Mouse (Mus musculus) lung, postnatal 25 days (tissue): ENCODE data around the gene Ldlr.
"Not testable (repeated sequence)": the region's sequence is repeated elsewhere in the genome, so short reads cannot be mapped to it uniquely, and the experiment has no call there.

Source experiments
- DNase-seq: peaks from one replicate; pipeline ENCODE4 v3.0.0; 2022; ENCODE audit warnings: low spot score

Ldlr gene

GRCm38 (mm10) chr9:21723377-21724146 lies at the start of gene Ldlr:
Ldlr (plus strand) TSS chr9:21723483.
- peak; percentile 92 for DNase-seq

- no peak for DNase-seq
Measured at GRCm38 (mm10) chr9:21677706-21678105, 45.6 kb upstream of the Ldlr start.

GRCm38 (mm10) chr9:21680448-21680847 lies 42.8 kb upstream of the Ldlr start:
- no peak for DNase-seq

- DNase-seq = no peak
Measured at GRCm38 (mm10) chr9:21682827-21683226, 40.5 kb upstream of the Ldlr start.

- DNase-seq = no peak
Measured at GRCm38 (mm10) chr9:21683897-21684296, 39.4 kb upstream of the Ldlr start.

GRCm38 (mm10) chr9:21688554-21688953 lies 34.7 kb upstream of the Ldlr start:
- DNase-seq = no peak

GRCm38 (mm10) chr9:21690031-21690430 lies 33.3 kb upstream of the Ldlr start:
- no peak for DNase-seq

- DNase-seq = peak; percentile 18
Measured at GRCm38 (mm10) chr9:21691862-21692261, 31.4 kb upstream of the Ldlr start.

- DNase-seq = no peak
Measured at GRCm38 (mm10) chr9:21692491-21692890, 30.8 kb upstream of the Ldlr start.

GRCm38 (mm10) chr9:21694071-21694470 lies 29.2 kb upstream of the Ldlr start:
- DNase-seq = no peak

GRCm38 (mm10) chr9:21695229-21695792 lies 28.0 kb upstream of the Ldlr start:
- no peak for DNase-seq

- no peak for DNase-seq
Measured at GRCm38 (mm10) chr9:21697121-21697520, 26.2 kb upstream of the Ldlr start.

GRCm38 (mm10) chr9:21699280-21699679 lies 24.0 kb upstream of the Ldlr start:
- DNase-seq = not testable (repeated sequence)

- no peak for DNase-seq
Measured at GRCm38 (mm10) chr9:21701091-21701490, 22.2 kb upstream of the Ldlr start.

- DNase-seq = no peak
Measured at GRCm38 (mm10) chr9:21703494-21703893, 19.8 kb upstream of the Ldlr start.

- no peak for DNase-seq
Measured at GRCm38 (mm10) chr9:21706085-21706484, 17.2 kb upstream of the Ldlr start.

- DNase-seq = no peak
Measured at GRCm38 (mm10) chr9:21706586-21707265, 16.6 kb upstream of the Ldlr start.

GRCm38 (mm10) chr9:21709340-21709739 lies 13.9 kb upstream of the Ldlr start:
- DNase-seq = no peak

GRCm38 (mm10) chr9:21715298-21715697 lies 8.0 kb upstream of the Ldlr start:
- DNase-seq = peak; percentile 40

- DNase-seq = no peak
Measured at GRCm38 (mm10) chr9:21717015-21717414, 6.3 kb upstream of the Ldlr start.

GRCm38 (mm10) chr9:21721036-21721435 lies 2.2 kb upstream of the Ldlr start:
- DNase-seq = no peak

GRCm38 (mm10) chr9:21724147-21724536 lies 859 bp downstream of the Ldlr start:
- DNase-seq = peak; percentile 94
